Mouse (Mus musculus): ENCODE results near the gene Slc29a1.
A peak's percentile ranks its signal among the peaks of the same experiment; 100 is the strongest.

Slc29a1 gene

DNA sequence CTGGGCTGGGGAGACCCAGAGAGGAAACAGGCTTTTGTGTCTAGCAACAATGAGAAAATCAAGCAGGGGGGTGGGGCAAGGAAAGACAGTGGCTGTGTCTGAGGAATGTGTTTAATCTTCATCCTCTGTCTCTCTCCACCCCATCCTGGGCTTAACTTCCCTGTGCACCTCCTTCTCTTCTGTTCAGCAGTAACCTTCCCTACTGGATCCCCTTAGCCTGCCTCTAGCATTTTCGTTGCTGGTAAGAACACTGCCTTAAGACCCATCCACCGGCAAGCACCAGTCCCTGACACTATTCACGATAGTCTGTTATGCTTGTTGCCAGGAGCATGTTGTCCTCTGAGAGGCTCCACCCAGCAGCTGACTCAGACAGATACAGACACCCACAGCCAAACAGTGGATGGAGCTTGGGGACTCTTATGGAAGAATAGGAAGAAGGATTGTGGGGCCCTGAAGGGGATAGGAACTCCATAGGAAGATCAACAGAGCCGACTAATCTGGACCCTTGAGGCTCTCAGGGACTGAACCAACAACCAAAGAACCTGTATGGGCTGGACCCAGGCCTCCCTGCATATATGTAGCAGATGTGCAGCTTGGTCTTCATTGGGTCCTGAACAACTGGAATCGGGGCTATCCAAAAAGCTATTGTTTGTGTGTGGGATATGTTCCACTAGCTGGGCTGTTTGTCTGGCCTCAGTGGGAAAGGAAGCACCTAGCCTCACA lies 10.9 kb upstream of the Slc29a1 start:
- no peak for DNase-seq

DNA sequence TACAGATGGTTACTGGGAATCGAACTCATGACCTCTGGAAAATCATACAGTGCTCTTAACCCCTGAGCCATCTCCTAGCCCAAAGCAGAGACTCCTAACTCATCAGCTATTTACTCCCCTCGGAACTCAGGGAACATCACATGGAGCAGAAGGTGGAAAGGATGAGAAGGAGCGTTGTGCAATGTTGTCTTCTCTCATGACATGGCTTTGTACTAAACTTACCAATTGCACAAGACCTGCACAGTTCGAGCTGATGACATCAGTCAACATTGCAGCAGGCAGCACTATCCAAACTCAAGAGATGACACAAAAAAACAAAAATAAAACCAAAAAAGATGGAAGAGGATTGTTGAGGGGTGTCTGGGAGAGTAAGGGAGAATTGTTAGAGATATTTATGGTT lies 9.0 kb upstream of the Slc29a1 start:
- no peak for DNase-seq

DNA sequence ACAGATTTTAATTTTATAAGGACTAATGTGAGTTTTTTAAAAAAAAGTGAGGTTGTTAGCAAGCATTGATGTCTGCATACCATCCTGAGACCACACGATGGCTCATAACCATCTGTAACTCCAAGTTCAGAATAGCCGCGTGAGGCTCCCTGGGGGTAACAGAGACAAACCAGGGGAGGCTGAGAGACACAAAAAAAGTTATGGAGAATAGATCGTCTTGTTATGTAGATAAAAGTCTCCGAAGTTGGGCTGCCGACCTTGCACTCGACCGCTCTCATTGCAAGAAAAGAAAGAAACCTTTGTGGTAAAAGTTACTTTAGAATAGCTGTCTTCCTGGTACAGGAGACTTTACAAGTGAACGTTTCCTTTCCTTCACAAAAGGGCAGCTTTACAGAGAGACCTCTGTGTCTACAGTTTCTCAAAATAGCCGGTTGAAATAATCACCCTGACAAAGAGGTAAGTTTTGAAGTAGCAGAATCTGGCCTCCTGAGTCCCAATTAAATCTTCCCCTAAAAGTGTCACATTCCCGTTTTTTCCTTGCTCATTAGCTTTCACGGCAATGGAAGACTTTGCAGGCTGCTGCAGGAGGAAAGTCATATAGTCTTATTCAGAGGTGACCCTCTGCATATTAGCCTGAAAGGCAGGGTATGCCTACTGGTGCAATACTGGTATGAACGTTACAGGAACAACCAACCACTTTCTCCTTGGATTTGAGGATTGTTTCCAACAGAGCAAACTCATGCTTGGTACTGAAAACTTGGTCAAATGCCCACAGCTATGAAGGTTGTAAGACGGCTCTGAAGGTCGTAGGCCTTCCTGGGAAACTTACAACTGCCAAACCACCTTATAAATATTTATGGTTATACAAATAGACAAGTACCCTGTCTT lies 7.8 kb upstream of the Slc29a1 start:
- DNase-seq: no peak

DNA sequence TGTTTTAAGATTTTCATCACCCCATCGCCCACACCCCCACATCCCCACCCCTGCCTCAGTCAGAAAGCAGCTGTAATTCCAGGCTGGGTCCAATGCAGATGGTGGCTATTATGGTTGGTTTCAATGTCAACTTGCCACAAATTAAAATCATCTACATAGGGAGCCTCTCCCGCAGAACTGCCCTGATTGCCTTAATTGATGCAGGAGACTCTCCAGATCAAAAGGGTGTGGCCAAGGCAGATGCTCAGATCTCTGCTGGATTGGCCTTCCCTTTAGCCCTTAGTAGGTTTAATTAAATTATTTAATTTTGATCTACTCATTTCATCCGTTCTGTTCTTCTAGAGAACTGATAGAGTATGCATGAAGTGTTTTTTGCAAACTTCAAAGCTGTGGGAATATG lies 3.6 kb upstream of the Slc29a1 start:
- DNase-seq: no peak

DNA sequence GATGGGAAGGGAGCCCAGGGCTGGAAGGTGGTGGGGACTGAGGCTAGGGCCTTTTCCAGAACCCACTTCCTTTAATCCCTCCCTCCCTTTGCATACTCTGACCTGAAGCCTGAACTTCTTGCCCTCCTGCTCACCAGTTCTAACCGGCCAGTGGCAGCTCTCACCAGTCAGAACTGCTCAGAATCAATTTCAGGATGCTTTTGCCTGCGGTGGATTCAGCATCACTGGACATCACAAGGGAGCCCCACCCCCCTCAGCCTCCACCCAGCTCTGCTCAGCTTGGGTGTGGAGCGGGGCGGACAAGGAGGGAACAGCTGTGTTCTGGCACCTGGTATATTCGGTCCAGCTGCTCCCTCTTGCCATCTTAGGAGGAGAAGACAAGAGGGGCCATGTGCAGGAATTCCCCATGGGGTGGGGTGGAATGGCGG lies 2.5 kb upstream of the Slc29a1 start, which contains the start of gene Mymx:
TSS of gene Mymx (minus strand) at position 226 of the 428 bp plus-strand sequence.
- DNase-seq: peak; percentile 61 to 71

DNA sequence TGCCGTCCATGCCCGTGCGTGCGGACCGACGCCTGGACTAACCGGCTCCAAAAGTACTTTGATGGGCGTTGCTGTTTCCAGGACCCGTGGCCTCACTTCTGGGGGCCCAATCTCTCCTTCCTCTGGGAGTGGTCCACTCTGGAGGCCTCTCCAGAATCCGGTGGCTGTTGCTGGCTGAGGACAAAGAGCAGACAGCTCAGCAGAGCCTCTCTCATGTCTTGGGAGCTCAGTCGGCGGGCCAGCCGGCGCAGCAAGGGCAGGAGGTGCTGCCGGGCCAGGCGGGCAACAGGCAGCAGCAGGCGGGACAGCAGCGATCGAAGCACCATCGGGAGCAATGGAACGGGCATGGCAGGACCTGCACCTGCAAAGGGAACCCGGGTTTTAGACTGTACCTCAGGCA lies 1.9 kb upstream of the Slc29a1 start:
- DNase-seq: no peak

DNA sequence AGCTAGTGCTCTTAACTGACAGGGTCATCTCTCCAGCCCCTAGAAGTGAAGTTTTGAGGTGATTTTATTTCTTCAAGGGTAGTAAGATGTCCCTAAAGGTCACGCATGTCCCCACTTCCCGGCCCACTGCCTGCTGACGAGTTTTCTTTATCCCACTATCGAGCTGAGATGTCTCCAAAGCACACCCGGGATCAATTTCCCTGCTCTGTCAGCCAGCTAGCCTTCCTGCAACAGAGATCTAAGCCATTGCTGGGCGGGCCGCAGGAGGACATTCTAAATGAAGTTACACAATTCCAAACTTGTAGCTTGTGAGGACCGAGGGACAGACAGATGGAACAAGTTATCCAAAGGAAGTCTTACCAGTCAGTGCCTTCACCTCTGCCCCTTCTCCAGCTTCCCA lies 861 bp upstream of the Slc29a1 start:
- no peak for DNase-seq

DNA sequence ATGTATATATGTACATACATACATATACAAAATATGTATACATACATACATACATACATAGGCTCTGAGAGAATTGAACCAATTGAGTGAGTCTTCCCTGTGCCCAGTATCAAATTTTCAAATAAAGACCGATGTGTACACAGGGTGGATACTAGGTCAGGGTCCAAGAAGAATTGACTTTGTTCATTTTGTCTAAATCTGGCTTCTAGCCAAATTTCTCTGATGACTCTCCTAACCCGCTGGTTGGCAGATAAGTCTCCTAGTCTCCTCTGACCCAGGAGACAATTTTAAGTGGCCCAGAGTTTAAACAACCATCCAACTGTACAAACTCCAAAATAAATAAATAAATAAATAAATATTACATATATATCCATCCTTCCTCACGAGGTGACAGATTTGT lies 515 bp downstream of the Slc29a1 start:
- DNase-seq: no peak

DNA sequence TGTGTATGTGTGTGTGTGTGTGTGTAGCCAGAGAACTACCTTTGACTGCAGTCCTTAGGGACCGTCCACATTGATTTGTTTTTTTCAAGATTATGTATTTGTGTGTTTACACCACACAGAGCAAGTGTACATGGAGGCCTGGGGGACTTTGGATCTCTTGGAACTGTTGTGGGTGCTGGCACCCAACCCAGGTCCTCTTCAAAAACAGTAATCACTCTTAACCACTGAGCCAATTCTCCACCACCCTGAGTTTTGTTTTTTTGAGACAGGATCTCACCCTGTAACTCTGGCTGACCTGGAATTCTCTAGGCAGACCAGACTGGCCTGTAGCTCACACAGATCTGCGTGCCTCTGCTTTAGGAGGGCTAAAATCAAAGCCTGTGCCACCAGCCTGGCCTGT lies 1.0 kb downstream of the Slc29a1 start:
- no peak for DNase-seq

DNA sequence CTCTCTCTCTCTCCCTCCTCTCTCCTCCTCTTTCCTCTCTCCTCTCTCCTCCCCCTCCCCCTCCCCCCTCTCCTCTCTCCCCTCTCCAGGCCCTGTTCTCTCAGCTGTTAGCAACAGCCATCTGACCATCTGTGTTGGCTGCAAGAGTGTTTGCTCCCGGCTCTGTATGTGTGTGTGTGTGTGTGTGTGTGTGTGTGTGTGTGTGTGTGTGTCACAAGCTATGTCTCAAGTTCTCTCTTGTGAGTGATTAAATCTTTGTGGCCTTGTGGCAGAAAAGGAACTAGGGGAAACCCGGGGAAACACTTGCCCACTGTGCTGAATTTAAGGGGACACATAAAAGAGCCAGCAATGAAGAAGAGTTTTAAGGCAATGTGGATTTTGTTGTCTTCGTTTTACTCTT lies 1.6 kb downstream of the Slc29a1 start:
- DNase-seq: peak; percentile 45 to 47

DNA sequence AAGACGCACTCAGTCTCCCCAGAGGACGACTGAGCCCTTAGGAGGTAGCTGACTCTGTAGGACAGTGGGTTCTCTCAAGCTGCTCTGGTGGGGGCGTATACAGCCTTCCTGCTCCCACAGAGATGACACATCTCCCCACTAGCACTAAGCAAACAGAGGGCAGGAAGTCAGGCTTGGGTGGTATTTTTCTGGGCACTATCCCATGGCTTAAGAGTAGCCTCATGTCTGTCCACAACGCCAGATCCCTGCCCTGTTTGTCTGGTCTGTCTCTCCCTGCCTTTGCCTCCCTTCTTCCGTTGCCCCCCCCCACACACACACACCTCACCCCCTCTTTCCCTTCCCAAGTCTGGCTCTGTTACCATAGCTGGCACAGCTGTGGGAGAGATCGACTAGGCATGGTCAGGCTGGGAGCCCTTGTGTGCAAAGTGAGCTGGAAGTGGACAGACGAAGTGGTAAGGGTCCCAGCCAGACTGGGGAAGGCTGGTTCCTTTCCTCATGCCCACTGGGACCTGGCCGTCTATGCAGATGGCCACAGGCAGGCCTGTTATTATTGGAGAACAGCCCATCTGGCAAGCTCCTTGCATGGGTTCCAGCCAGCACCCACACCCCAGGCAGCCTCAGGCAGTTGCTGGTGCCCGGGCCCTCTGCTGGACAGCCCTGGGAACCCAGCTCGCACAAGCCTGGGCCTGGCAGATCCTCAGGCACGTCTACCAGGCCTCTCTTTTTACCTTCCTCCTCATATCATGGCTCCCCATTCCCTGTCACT lies 2.6 kb downstream of the Slc29a1 start:
- peak; percentile 89 to 90 for DNase-seq

DNA sequence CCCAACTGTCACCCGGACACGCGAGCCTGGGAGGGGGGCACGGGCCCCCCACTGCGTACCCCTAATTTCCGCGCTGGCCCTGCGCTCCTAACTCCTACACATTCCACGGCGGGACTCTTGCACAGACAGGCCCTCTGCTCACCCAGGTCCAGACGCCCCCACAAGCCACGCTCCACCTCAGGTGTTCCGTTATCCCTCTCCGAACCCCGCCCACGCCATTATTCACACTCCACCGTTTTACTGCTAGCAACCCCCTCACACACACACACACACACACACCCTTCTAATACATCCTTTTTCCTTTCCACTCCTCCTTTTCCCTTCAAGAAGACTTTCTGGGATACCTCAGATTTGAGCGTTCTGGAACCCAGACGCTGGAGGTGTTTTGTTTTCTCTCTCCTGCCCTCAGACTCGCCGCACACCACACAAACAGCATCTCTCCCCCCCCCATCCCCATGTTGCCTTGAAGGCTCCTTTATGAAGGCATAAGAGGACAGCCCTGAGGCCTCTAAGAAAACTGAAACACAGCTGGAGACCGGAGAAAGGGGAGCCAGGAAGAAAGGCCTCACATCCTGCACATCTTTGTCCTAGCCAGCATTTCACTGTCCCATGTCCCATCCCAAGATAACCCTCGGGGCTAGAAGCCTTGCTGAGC lies 3.5 kb downstream of the Slc29a1 start:
- peak in 1 of 2 experiments; percentile 43 for DNase-seq

DNA sequence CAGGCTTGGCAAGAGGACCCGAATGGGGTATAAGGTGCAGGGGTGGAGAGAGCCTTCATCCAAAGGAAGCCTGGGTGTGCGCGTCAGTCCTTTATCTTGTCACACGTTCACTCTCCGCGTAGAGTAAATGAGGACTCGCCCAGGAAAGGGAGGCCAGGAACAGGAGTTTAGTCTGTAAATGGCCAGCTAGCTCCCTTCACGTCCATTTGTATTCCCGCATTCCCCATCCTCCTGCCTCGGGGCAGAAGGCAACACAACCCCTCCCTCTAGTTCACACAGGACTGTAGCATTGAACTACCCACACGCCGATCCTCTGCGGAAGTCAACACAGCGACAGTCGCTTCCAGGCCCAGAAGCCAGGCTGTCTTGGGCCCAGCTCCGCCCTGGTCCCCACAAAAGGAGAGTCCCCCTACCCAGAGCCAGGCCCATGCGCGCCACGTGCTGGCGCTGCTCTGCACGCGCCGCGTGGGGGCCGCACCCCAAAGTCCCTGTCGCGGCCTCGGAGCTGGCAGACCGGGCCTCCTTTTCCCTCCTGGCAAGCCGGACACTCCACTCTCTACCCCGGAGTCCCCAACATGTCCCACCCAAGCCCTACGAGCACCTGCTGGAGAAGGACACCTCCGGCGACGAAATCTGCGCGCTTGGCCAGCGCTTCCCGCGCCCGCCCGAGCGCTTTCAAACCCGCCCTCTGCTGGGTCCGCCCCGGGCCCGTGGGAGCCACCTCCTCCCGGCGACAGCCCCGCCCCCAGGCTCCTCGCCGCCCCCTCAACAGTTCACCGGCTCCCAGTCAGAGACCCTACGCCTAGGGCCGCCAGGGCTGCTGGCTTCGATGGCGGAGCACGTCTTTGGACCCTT lies 4.3 kb downstream of the Slc29a1 start:
- peak; percentile 81 to 89 for DNase-seq

DNA sequence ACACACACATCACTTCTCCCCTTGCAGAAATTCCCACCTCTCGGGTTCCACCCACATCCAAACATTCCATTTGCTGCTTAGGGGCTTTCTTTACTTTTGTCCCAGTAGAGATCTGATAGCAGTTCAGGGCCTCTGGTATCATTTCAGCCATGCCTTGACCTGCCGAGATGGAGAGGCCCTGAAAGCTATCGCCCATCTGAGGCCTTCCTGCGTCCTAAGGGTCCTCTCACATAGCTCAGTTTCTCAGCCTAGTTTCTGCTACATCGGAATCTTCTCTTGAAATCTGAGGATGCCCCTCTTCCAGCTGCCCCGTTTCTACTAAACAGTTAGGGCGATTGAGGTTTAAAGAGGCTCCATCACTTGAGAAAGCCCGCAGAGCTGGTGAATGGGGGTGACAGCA lies 5.2 kb downstream of the Slc29a1 start:
- DNase-seq: peak in 1 of 2 experiments; percentile 1

DNA sequence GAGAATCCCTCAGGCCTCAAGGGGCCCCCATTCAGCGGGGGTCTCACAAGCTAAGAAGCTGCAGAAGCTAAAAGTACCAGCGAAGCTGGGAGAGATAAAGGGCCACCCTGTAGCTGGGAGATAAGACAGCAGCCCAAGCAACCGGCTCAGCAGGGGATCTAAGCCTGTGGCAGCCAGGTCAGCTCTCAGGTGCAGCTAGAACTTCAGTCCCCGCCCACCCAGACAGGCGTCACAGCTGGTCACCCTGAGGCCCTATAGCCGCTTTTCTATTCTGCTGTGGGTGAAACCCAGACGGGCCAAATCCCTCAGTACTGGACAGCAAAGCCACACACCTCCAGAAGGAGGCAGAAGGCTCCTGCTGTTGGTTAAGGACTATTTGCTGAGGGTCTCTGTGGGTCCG lies 5.9 kb downstream of the Slc29a1 start:
- peak; percentile 55 to 60 for DNase-seq

DNA sequence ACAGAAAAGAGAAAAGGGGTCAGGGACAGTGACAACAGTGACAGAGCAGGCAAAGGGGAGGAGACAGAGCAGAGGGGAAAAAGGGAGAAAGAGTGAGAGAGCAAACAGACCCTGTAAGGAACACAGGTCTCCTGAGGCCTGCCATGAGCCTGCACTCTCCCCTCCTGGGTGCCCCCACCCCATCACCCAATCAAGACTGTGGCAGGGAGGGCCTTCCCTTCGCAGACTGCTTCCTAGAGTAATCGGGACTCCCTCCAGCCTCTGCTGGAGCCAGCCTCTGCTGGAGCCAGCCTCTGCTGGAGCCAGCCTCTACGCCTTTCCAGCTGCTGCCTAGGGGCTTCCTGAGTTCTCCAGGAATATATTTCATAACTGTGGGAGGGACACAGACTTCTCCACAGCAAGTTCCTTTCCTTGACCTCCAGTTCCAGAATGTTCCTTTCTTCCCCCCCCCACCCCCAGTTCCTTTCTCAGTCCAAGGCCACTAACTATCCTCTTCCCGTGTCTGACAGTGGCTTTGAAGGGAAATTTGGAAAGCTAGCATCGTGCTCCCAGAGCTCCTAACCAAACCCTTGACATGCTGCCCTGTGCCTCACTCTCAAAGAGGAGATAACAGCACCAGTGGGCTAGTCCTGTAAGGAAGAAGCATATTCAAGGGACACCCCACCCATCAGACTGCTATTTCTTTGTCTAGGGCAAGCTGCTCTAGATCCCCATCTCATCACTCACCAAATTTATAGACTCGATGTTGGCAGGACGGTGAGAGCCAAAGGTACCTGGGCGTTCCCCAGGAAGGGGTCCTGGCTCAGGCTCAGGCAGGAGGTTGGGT lies 6.6 kb downstream of the Slc29a1 start:
- DNase-seq: peak; percentile 63 to 75

DNA sequence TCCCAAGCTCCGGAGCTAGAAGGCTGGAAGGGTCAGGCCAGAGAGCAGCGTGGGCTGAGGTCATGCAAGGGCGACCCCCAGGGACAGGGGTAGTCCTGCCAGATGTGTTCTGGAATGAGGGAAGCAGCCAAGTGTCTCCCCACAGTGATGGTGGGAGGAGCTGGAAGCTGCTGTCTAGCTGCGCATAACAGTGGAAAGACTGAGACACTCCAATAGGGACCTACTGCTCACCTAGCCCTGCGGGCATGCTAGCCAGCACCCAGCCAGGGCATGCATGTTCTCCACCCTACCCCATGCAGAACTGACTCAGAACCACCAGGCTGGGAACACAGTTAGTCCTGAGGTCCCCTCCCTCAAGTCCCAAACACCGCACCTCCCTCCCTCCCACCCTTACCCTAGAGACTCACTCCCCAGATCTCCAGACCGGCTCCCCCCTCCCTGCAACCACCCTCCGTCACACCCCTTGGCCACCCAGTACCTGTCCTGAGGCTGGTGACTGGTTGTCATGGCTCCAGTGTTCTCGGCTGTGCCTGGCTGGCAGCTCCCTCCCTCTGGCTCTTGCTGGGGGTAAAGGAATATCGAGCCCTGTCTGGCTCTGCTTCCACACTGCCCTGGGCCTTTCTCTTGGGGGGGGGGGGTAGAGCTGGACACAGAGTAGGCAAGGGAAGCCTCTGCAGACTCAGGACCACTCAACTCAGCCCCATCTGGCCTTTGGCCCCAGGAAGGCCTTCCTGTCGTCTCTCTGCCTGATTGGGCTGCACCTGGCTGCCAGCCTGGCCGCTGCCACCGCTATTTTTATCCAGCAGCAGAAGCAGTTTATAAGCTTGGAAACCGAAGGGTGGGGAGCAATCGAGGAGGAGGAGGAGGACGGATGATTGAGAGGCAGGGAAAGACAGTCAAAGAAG lies 7.5 kb downstream of the Slc29a1 start:
- peak; percentile 53 to 58 for DNase-seq

DNA sequence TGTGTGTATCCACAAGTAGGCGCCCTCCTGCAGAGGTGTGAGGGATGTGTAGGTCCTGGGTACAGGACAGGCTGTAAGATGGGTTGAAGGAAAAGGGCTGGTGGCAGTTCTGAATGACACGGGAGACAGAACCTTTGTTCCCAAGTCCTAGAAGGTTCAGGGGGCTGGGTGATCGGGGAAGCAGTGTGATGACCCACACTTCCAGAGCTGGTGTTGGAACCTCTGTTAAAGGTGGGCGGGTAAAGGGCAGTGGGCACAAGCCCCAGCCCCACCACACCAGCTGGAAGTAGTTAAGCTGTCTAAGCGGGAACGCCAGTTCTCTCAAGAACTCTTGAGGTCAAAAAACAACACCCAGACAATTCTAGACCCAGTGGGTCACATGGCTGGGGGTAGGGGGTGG lies 9.0 kb downstream of the Slc29a1 start:
- peak in 1 of 2 experiments; percentile 14 for DNase-seq

DNA sequence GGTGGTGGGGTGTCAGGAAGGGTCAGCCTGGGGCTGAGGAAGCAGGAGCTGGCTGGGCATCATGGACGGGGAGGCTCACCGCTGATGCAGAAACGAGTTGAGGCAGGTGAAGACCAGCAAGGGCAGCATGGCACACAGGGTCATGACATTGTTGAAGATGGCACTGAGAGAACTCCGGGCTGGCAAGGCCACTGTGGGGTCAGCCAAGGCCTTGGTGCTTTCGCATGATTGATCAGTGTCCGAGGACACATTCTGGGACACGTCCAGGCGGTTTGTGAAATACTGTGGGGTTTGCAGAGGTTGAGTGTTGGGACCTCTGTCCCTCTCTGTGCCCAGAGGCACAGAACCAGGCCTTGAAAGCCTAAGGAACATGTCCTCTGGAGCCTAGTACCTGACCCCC lies 9.6 kb downstream of the Slc29a1 start:
- peak in 1 of 2 experiments; percentile 13 for DNase-seq

DNA sequence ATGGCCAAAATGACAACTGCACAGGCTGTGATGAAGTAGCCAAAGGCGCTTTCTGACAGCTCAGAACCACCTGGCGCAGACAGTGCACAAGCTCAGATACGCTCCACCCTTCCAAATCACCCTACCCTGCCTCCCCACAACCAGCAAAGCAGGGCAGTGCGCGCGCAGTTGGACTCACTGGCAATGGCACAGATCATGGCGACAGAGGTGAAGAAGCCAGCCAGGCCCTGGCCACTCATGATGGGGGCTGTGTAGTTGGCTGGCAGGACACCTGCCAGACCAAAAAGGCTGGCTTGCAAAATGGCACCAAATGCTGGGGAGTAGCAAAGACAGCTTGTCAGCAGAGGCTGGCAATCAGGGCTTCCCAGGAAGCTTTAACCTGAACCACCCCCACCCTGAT lies 10.2 kb downstream of the Slc29a1 start:
- DNase-seq: no peak
